Comparison of ENCODE assay signal across 9 mouse cellular contexts in genomic region chr4:126655356-126655755, GRCm38 (mm10). TPM values are rescaled to one million over a fixed set of nuclear protein-coding genes. Genes with fewer than 3 reads are reported as not detected.
A peak's percentile ranks its signal among the peaks of the same experiment; 100 is the strongest.
DNase-seq lines count a peak whose midpoint lies in the region; ATAC-seq lines count a peak whose summit lies in the region.
"Had no signal": no experiment of that assay in that cellular context is flagged by ENCODE, and none has a peak within 500 bp of the region (broad histone marks: within the 10 kb centered on the region; RNA-seq: fewer than 3 reads in every experiment).

No protein-coding gene starts in this region.

- H3K4me3 ChIP-seq in forebrain, embryonic 11.5 days (ENCODE audit: low read depth, low read length), result no peak overlapping the region
- no peak overlapping the region for H3K4me3 ChIP-seq in forebrain, embryonic 15.5 days
- H3K4me3 ChIP-seq in midbrain, embryonic 10.5 days, result no peak overlapping the region
- no peak overlapping the region for H3K4me3 ChIP-seq in midbrain, embryonic 16.5 days (ENCODE audit: low read depth, low read length)
- H3K4me3 ChIP-seq in limb, embryonic 10.5 days, result no peak overlapping the region

- no peaks in the 10 kb centered on the region for H3K9me3 ChIP-seq in forebrain, embryonic 11.5 days (ENCODE audit: control insufficient read depth, low read length)
- no peaks in the 10 kb centered on the region for H3K9me3 ChIP-seq in forebrain, embryonic 15.5 days
- H3K9me3 ChIP-seq in midbrain, embryonic 10.5 days (replicated peaks), result no peaks in the 10 kb centered on the region
- H3K9me3 ChIP-seq in midbrain, embryonic 16.5 days (replicated peaks; ENCODE audit: control insufficient read depth, low read length, poor library complexity, severe bottlenecking), result no peaks in the 10 kb centered on the region
- H3K9me3 ChIP-seq in limb, embryonic 10.5 days (replicated peaks), result no peaks in the 10 kb centered on the region

- ATAC-seq in forebrain, embryonic 11.5 days (replicated peaks; ENCODE audit: low FRiP score), result no peak
- ATAC-seq in forebrain, embryonic 15.5 days (replicated peaks), result no peak
- no peak for ATAC-seq in midbrain, embryonic 16.5 days

- no peak overlapping the region for H3K27ac ChIP-seq in forebrain, embryonic 11.5 days (ENCODE audit: low read depth, low read length)
- H3K27ac ChIP-seq in forebrain, embryonic 15.5 days (replicated peaks), result no peak overlapping the region
- no peak overlapping the region for H3K27ac ChIP-seq in midbrain, embryonic 10.5 days (replicated peaks)
- H3K27ac ChIP-seq in midbrain, embryonic 16.5 days (ENCODE audit: low read length), result no peak overlapping the region
- H3K27ac ChIP-seq in limb, embryonic 10.5 days, result no peak overlapping the region
- H3K27ac ChIP-seq: macrophage had no signal

- peak; percentile 75 for DNase-seq in forebrain, embryonic 11.5 days (ENCODE audit: low spot score)
- peak; percentile 41 for DNase-seq in midbrain, embryonic 10.5 days (ENCODE audit: low spot score)
- DNase-seq in limb, embryonic 10.5 days (ENCODE audit: low spot score), result peak; percentile 82
- peak; percentile 28 for DNase-seq in thymus, postnatal 14 days
- no peak for DNase-seq in frontal cortex, postnatal 14 days (ENCODE audit: low spot score in 2 of 2)
- no peak for DNase-seq in layer of hippocampus, adult 18-20 months (ENCODE audit: low spot score in 2 of 2)

- no peaks in the 10 kb centered on the region; the same call in 1 of the 2 replicates for H3K27me3 ChIP-seq in forebrain, embryonic 11.5 days (ENCODE audit: control insufficient read depth, insufficient read depth, low read length)
- 0 out of 2 replicates have a peak, but pooled peaks cover 3% of the 10 kb centered on the region for H3K27me3 ChIP-seq in forebrain, embryonic 15.5 days
- H3K27me3 ChIP-seq in midbrain, embryonic 10.5 days (ENCODE audit: low read depth, poor library complexity, severe bottlenecking), result peaks cover 13% of the 10 kb centered on the region; the same call in 1 of the 2 replicates
- peaks cover 3% of the 10 kb centered on the region; the same call in 1 of the 2 replicates for H3K27me3 ChIP-seq in midbrain, embryonic 16.5 days (ENCODE audit: control insufficient read depth, insufficient read depth, low read depth, low read length)
- H3K27me3 ChIP-seq in limb, embryonic 10.5 days (ENCODE audit: low read depth, poor library complexity, severe bottlenecking), result no peaks in the 10 kb centered on the region

- no peaks in the 10 kb centered on the region for H3K36me3 ChIP-seq in forebrain, embryonic 11.5 days (ENCODE audit: control insufficient read depth, insufficient read depth, low read length)
- H3K36me3 ChIP-seq in forebrain, embryonic 15.5 days, result no peaks in the 10 kb centered on the region
- H3K36me3 ChIP-seq in midbrain, embryonic 10.5 days, result no peaks in the 10 kb centered on the region
- no peaks in the 10 kb centered on the region for H3K36me3 ChIP-seq in midbrain, embryonic 16.5 days (ENCODE audit: control insufficient read depth, insufficient read depth, low read length)
- no peaks in the 10 kb centered on the region for H3K36me3 ChIP-seq in limb, embryonic 10.5 days

- no peak overlapping the region for H3K4me2 ChIP-seq in forebrain, embryonic 11.5 days (ENCODE audit: low read depth, low read length, severe bottlenecking)
- H3K4me2 ChIP-seq in forebrain, embryonic 15.5 days (replicated peaks), result no peak overlapping the region
- H3K4me2 ChIP-seq in midbrain, embryonic 16.5 days (ENCODE audit: low read length), result no peak overlapping the region

- no peaks in the 10 kb centered on the region for H3K4me1 ChIP-seq in forebrain, embryonic 11.5 days (replicated peaks; ENCODE audit: control insufficient read depth, insufficient read depth, low read length)
- no peaks in the 10 kb centered on the region for H3K4me1 ChIP-seq in forebrain, embryonic 15.5 days
- no peaks in the 10 kb centered on the region for H3K4me1 ChIP-seq in midbrain, embryonic 10.5 days
- H3K4me1 ChIP-seq in midbrain, embryonic 16.5 days (ENCODE audit: control insufficient read depth, insufficient read depth, low read length), result no peaks in the 10 kb centered on the region
- no peaks in the 10 kb centered on the region for H3K4me1 ChIP-seq in limb, embryonic 10.5 days

- 15% methylated on average over 9 of the region's 9 CpGs for WGBS in forebrain, embryonic 11.5 days
- 18% methylated on average over 9 of the region's 9 CpGs for WGBS in forebrain, embryonic 15.5 days
- WGBS in midbrain, embryonic 10.5 days, result 16% methylated on average over 9 of the region's 9 CpGs
- 16% methylated on average over 9 of the region's 9 CpGs for WGBS in midbrain, embryonic 16.5 days
- 13% methylated on average over 9 of the region's 9 CpGs for WGBS in limb, embryonic 10.5 days

- no peak overlapping the region for H3K9ac ChIP-seq in forebrain, embryonic 11.5 days (ENCODE audit: low read length)
- H3K9ac ChIP-seq in forebrain, embryonic 15.5 days (replicated peaks), result no peak overlapping the region
- no peak overlapping the region for H3K9ac ChIP-seq in midbrain, embryonic 16.5 days (ENCODE audit: low read depth, low read length)

RNA-seq across cellular contexts. Expression of gene Psmb2, which starts 22.1 kb away (rescaled TPM):
- polyA plus RNA-seq in forebrain, embryonic 11.5 days (2014; fragmentation: Nextera tagmentation; extraction: Ambion mirVana), result 503 and 528 TPM in 2 replicates
- polyA plus RNA-seq in forebrain, embryonic 15.5 days (2015; fragmentation: Nextera tagmentation; extraction: Ambion mirVana), result 449 and 456 TPM in 2 replicates
- 591 and 610 TPM in 2 replicates for polyA plus RNA-seq in midbrain, embryonic 10.5 days (2016; fragmentation: Nextera tagmentation; extraction: Ambion mirVana)
- polyA plus RNA-seq in midbrain, embryonic 16.5 days (2015; fragmentation: Nextera tagmentation; extraction: Ambion mirVana), result 393 and 408 TPM in 2 replicates
- 593 TPM in 2 replicates for polyA plus RNA-seq in limb, embryonic 10.5 days (2016; fragmentation: Nextera tagmentation; extraction: Ambion mirVana)
- total RNA-seq in layer of hippocampus, adult 18-20 months (2021), result 100 to 1,000 TPM; 100 to 115 TPM

RNA-seq across cellular contexts. Expression of gene 5730409E04Rik, which starts 45.7 kb away (rescaled TPM):
- 1.7 TPM in 2 replicates for polyA plus RNA-seq in forebrain, embryonic 11.5 days (2014; fragmentation: Nextera tagmentation; extraction: Ambion mirVana)
- 4.8 and 5.3 TPM in 2 replicates for polyA plus RNA-seq in forebrain, embryonic 15.5 days (2015; fragmentation: Nextera tagmentation; extraction: Ambion mirVana)
- 1.0 and 1.4 TPM in 2 replicates for polyA plus RNA-seq in midbrain, embryonic 10.5 days (2016; fragmentation: Nextera tagmentation; extraction: Ambion mirVana)
- polyA plus RNA-seq in midbrain, embryonic 16.5 days (2015; fragmentation: Nextera tagmentation; extraction: Ambion mirVana), result 14.9 and 16.7 TPM in 2 replicates
- polyA plus RNA-seq in limb, embryonic 10.5 days (2016; fragmentation: Nextera tagmentation; extraction: Ambion mirVana), result 1.3 and 1.8 TPM in 2 replicates
- total RNA-seq in layer of hippocampus, adult 18-20 months (2021), result 10 to 100 TPM; 70.4 to 71.1 TPM

Comparison
In these comparisons a context has a peak if more than half of its experiments do, and no peak if none do; other contexts are left out.
1. DNase-seq: peak in forebrain, embryonic 11.5 days (single experiment), midbrain, embryonic 10.5 days (single experiment), limb, embryonic 10.5 days (single experiment) and thymus, postnatal 14 days (single experiment); none in frontal cortex, postnatal 14 days (0 of 2) and layer of hippocampus, adult 18-20 months (0 of 2).